Mouse (Mus musculus): ENCODE results near the gene Hpcal1.

Hpcal1 gene

DNA sequence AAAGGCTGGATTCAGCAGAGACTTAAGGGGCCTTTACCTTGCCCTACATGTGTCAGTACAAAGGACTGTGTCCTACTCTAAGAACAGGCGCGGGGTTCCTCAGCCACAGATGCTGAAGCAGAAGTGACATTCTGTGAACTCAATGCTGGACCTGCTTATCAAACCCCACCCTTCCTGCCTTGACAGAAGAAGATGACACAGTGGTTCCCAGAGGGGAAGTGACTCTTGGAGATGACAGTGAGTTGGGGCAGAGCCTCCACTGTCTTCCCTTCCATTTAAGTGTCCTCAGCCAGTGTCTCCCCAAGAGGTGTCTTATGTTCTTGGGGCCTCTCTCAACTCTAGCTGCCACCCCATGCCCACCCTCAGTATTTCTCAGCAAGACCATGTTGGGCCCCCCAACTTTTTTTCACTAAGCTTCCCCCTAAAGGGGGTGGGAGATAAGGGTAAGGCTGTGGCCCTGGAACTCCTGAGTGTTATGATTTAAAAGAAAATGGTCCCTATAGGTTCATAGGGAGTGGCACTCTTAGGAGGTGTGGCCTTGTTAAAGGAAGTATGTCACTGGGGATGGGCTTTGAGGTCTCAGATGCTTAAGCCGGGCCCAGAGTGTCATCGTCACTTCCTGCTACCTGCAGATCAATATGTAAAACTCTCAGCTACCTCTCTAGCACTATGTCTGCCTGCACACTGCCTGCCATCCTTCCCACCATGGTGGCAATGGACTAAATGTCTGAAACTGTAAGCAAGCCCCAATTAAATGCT, 25.2 kb downstream of the Hpcal1 start:
- DNase-seq, result peak; percentile 50 to 62

GRCm38 (mm10) chr12:17717257-17717656, 26.6 kb downstream of the Hpcal1 start:
- DNase-seq, result no peak

GRCm38 (mm10) chr12:17718146-17718545, 27.5 kb downstream of the Hpcal1 start:
- DNase-seq, result no peak

- peak in 1 of 2 experiments; percentile 45 for DNase-seq
Measured at GRCm38 (mm10) chr12:17721058-17721457, 30.4 kb downstream of the Hpcal1 start.

DNA sequence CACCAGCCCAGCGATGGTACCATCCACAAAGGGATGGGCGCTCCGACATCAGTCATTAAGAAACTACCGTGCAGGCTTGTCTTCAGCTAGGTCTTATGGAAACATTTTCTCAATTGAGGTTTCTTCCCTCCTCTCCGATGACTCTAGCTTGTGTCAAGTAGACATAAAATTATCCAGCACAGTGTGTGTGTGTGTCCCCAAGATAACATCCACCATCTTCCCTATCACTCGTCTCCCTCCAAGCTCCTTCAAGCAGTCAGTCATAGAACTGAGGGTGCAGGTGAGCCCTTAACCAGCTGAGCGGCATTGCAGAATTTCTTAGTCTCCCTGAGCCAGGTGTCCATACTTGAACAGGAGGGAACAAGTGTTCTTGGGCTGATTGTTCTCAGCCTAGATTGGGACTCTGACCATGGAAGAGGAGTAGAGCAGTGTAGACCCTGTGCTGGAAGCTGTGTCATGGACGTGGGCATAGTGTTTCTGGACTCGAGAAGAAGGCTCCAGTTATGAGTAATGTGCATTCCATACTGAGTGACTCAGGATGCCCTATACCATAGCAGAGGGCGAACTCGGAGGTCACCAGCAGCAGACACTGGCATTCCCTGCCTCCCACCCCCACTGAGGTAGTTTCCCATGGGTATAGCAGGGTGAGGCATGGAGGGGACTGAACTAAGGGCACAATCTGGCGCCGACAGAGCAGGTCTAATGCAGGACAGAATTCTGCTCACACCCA, 32.0 kb downstream of the Hpcal1 start:
- DNase-seq, result no peak

DNA sequence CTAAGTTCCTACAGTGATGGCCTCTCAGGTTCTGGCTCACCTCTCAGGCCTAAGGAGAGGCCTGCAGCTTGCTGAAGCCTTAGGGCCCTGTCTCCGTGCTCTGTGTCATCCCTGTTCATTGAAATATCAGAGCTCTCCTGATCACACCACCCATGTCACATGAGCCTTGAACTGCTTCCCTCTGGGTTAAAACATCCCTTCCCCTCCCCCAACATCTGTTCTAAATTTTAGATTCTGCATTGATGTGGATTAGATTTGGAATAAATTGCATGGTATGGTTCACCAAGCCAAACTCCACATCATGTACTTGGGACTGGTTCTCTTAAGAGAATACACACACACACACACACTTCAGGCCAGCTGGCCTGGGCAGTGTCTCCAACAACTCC, 32.5 kb downstream of the Hpcal1 start:
- DNase-seq, result no peak

GRCm38 (mm10) chr12:17723999-17724398, 33.3 kb downstream of the Hpcal1 start:
- peak; percentile 48 to 73 for DNase-seq

GRCm38 (mm10) chr12:17724412-17725090, 33.9 kb downstream of the Hpcal1 start:
- DNase-seq, result no peak

DNA sequence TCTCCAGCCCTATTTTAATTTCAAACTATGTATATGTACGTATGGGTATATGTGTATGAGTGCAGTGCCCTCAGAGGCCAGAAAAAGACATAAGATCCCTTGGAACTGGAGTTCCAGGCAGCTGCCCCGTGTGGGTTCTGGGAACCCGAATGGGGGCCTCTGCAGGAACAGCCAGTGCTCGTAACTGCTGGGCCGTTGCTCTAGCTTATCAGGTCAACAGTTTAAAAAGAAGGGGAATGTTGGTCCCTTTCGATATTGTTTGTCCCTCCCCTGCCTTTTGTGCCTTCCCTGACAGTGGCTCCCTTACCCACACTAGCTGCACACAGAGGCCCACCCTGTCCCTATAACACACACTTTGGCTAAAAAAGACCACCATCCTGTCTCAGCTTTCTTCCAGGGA, 34.9 kb downstream of the Hpcal1 start:
- no peak for DNase-seq

- no peak for DNase-seq
Measured at GRCm38 (mm10) chr12:17726576-17727320, 36.1 kb downstream of the Hpcal1 start.

GRCm38 (mm10) chr12:17727676-17728339, 37.2 kb downstream of the Hpcal1 start:
- peak; percentile 71 to 76 for DNase-seq

GRCm38 (mm10) chr12:17729211-17729900, 38.7 kb downstream of the Hpcal1 start:
- peak; percentile 61 to 77 for DNase-seq

DNA sequence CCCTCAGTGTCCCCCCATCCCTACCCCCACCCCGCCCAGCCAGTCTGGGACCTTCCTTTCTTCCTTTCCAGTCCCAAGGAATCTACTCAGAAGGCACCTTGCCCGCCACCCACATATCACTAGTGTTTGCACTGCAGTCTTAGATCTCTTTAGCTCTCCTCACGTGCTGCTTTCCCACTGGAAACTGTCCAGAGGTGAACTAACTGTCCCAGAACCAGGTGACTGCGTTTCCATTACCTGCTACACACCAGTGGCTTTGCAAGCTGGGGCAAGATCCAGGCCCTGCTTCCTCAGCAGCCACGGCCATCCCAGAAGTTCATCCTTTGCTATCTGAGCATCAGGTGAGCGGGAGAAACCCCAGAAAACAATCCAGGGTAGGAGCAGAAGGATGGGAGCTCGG, 41.4 kb downstream of the Hpcal1 start:
- no peak for DNase-seq

DNA sequence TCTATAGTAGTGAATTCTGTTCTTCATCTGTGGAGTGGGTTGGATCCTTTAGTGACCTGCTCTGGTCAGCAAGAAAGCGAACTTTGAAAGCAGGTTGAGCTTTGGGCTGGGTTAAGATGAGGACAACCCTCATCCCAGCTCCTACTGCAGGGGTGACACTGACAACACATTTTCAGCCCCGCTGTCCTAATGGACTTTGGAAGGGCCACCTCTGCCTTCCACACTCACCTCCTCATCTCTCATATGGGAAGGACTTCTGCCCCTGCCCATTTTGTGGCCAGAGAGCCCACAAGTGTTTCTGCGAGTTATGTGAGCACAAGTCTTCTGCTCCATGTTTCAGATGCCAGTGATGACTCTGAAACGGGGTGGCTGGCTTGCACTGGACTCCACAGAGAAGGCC, 41.9 kb downstream of the Hpcal1 start:
- no peak for DNase-seq

DNA sequence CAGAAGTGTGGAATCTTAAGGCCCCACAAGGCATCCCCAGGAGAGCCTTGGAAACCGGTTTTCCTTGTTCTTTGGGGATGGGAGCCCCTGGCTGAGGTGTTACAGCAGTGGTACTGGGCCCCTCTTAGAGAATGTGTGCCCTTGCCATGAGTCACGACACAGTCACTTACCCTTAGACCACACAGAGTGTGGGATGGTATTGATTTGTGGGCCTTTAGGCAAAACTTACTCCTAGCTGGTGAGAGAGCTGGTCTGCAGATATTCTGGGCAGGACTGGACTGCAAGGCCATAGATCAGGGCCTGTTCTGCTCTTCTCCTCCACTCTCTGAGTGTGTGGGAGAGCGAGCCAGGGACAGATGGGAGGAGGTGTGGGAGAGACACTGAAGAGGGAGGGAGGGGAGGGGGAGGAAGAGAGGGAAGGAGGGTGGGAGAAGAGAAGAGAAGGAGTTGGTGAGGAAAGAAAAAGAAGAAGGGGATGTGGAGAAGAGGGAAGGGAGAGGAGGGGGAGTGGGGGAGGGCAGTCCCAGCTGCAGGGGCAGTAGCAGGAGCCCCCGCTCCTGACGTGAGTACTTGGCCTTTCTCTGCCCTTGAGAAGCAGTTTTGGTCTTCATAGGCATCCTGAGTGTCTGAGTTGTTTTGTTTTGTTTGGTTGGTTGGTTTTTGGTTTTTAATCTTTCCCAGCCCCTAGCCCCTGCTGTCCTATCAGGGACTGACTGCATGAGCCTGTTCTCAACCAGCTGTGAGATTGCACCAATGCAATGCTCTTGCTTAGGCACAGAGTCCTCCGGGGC, 42.7 kb downstream of the Hpcal1 start:
- DNase-seq, result no peak

- no peak for DNase-seq
Measured at GRCm38 (mm10) chr12:17736396-17736795, 45.7 kb downstream of the Hpcal1 start.

DNA sequence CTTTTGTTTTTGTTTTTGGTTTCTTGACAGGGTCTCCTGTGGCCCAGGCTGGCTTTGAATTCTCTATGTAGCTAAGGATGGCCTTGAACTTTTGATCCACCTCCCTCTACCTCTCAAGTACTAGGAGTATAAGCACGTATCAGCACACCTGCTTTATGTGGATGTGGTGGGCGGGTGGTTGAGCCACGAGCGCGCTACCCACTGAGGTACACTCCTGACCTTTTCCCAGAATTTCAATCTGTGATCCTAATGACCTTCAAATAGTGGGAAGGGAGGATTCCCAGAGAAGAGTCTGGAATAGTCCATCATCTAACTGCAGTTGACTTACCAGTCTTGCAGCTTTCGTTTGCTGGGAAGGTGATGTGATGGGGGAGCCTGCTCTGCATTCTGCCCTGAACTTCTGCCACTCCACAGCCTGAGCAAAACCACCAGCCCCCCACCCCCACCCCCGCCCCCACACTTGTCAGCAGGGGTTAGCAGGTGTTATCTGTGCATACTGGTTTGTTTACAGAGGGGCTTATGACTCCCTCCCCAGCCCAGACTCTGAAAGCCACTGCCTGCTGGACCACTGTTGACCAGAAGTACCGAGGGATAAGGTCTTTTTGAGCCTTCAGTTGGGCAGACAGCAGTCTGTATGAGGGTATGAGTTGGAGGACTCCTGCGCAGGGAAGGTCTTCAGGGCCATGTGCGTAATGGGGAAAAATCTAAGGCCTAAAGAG, 46.4 kb downstream of the Hpcal1 start:
- no peak for DNase-seq

- DNase-seq, result no peak
Measured at GRCm38 (mm10) chr12:17737808-17738207, 47.2 kb downstream of the Hpcal1 start.

DNA sequence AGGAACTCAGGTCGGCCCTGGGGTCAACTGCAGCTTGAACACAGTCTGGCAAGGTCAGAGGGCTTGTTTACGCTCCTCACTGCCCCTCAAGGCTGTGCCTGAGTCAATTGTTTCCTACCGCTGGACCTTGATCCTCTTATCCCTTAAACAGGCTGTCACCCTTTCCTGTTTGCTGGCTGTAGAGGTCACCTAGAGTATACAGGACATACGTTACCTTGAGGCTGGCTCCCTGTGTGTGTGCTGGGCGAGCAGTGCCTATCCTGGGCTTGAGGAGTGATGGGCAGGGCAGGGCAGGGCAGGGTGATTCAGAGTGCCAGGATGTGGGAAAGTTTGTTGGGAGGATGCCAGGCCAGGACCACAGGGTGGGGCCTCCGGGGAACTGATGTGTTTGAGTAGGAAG, 47.8 kb downstream of the Hpcal1 start:
- DNase-seq, result peak; percentile 70 to 81

GRCm38 (mm10) chr12:17740226-17740625, 49.6 kb downstream of the Hpcal1 start:
- no peak for DNase-seq

All from lung, adult 18-20 months (tissue).